Mouse (Mus musculus) CH12.LX (cell line): ENCODE measurements around the gene Fer. TPM values are rescaled to one million over a fixed set of nuclear protein-coding genes. Genes with fewer than 3 reads are reported as not detected.

Experiments
- DNase-seq: peaks from one replicate; pipeline ENCODE4 v3.0.0-alpha.2; 2013; ENCODE audit errors: extremely low read depth
- H3K27ac ChIP-seq: 2 replicates; pipeline ENCODE4 v1.5.1; 2012; ENCODE audit warnings: low read depth, mild to moderate bottlenecking, control low read depth, moderate library complexity; ENCODE audit not compliant: insufficient read depth
- H3K27me3 ChIP-seq: replicated peaks from 2 replicates; pipeline ENCODE3; 2012; ENCODE audit warnings: inconsistent platforms
- H3K36me3 ChIP-seq, 2 experiments: replicated peaks in 1 of 2; 2 replicates each; pipeline versions ENCODE3 to v1.6.1; 2012; ENCODE audit warnings: inconsistent platforms in 1 of 2, low read length in 1 of 2, mild to moderate bottlenecking in 1 of 2, mixed read lengths in 1 of 2, moderate library complexity in 1 of 2; ENCODE audit not compliant: control insufficient read depth in 1 of 2, insufficient read depth in 1 of 2
- H3K4me1 ChIP-seq, 2 experiments: 2 replicates each; pipeline ENCODE4 v1.6.1; 2012; ENCODE audit warnings: inconsistent platforms in 1 of 2, moderate library complexity in 1 of 2; ENCODE audit not compliant: insufficient read depth in 2 of 2, control insufficient read depth in 1 of 2
- H3K4me2 ChIP-seq: 2 replicates; pipeline ENCODE4 v1.6.1; 2012; ENCODE audit warnings: low read depth, mild to moderate bottlenecking, control low read depth; ENCODE audit not compliant: poor library complexity, insufficient read depth, severe bottlenecking
- H3K4me3 ChIP-seq, 3 experiments: fragments of 150-350 bp in 1 of 3; sonication (generic) in 1 of 3; replicated peaks in 1 of 3; 2 replicates each; pipeline versions ENCODE3 to v1.5.1; 2011 to 2012; ENCODE audit warnings: low read depth in 2 of 3, low read length in 2 of 3, mild to moderate bottlenecking in 2 of 3, moderate library complexity in 2 of 3, control low read depth in 1 of 3, improper control_type of control experiment in 1 of 3, inconsistent platforms in 1 of 3, mixed read lengths in 1 of 3; ENCODE audit not compliant: poor library complexity in 1 of 3
- H3K79me2 ChIP-seq: replicated peaks from 2 replicates; pipeline ENCODE4 v1.6.1; 2012; ENCODE audit warnings: mild to moderate bottlenecking, moderate library complexity; ENCODE audit not compliant: control insufficient read depth, poor library complexity, insufficient read depth, severe bottlenecking; ENCODE audit errors: extremely low read depth
- H3K9ac ChIP-seq: 2 replicates; pipeline ENCODE4 v1.6.1; 2012; ENCODE audit warnings: low read depth, mild to moderate bottlenecking, control low read depth, moderate library complexity; ENCODE audit not compliant: insufficient read depth
- H3K9me3 ChIP-seq: replicated peaks from 2 replicates; pipeline ENCODE3; 2012; ENCODE audit warnings: low read length, inconsistent platforms, mixed read lengths
- CHD1 ChIP-seq: IDR thresholded peaks from 2 replicates; pipeline ENCODE4 v1.6.1; 2012; ENCODE audit warnings: low read depth, low read length, improper control_type of control experiment, inconsistent platforms
- ELF1 ChIP-seq: IDR thresholded peaks from 2 replicates; pipeline ENCODE4 v1.6.1; 2014; ENCODE audit warnings: low read depth, mild to moderate bottlenecking, inconsistent platforms, low read length, improper control_type of control experiment
- EP300 ChIP-seq: IDR thresholded peaks from 2 replicates; pipeline ENCODE4 v1.6.1; 2011; ENCODE audit warnings: low read length, improper control_type of control experiment
- ETS1 ChIP-seq: conservative IDR thresholded peaks from 2 replicates; pipeline ENCODE4 v1.6.1; 2012; ENCODE audit warnings: low read depth, mild to moderate bottlenecking, inconsistent platforms, low read length, improper control_type of control experiment, moderate library complexity
- HCFC1 ChIP-seq: IDR thresholded peaks from 2 replicates; pipeline ENCODE4 v1.6.1; 2012; ENCODE audit warnings: low read depth, mild to moderate bottlenecking, inconsistent platforms, low read length, improper control_type of control experiment
- JUN ChIP-seq: IDR thresholded peaks from 2 replicates; pipeline ENCODE4 v1.6.1; 2011; ENCODE audit warnings: low read depth, mild to moderate bottlenecking, low read length, improper control_type of control experiment, moderate library complexity; ENCODE audit not compliant: insufficient read depth
- MAFK ChIP-seq: IDR thresholded peaks from 2 replicates; pipeline ENCODE4 v1.6.1; 2011; ENCODE audit warnings: low read length, improper control_type of control experiment; ENCODE audit not compliant: insufficient replicate concordance
- MAZ ChIP-seq: IDR thresholded peaks from 2 replicates; pipeline ENCODE4 v1.6.1; 2012; ENCODE audit warnings: low read depth, mild to moderate bottlenecking, inconsistent platforms, low read length, improper control_type of control experiment, moderate library complexity
- MEF2A ChIP-seq: IDR thresholded peaks from 2 replicates; pipeline ENCODE4 v1.6.1; 2014; ENCODE audit warnings: low read depth, mild to moderate bottlenecking, inconsistent platforms, low read length, improper control_type of control experiment, borderline replicate concordance
- MXI1 ChIP-seq: IDR thresholded peaks from 2 replicates; pipeline ENCODE4 v1.6.1; 2011; ENCODE audit warnings: mild to moderate bottlenecking, low read depth, low read length, improper control_type of control experiment
- MYC ChIP-seq: IDR thresholded peaks from 2 replicates; pipeline ENCODE4 v1.6.1; 2011; ENCODE audit warnings: low read depth, mild to moderate bottlenecking, improper control_type of control experiment, low read length
- NELFE ChIP-seq: IDR thresholded peaks from 2 replicates; pipeline ENCODE4 v1.6.1; 2011; ENCODE audit warnings: low read depth, low read length, improper control_type of control experiment
- NRF1 ChIP-seq: IDR thresholded peaks from 2 replicates; pipeline ENCODE4 v1.6.1; 2014; ENCODE audit warnings: low read depth, mild to moderate bottlenecking, inconsistent platforms, low read length, improper control_type of control experiment, moderate library complexity
- POLR2A ChIP-seq: IDR thresholded peaks from 2 replicates; pipeline ENCODE4 v1.6.1; 2011; ENCODE audit warnings: low read depth, mild to moderate bottlenecking, improper control_type of control experiment, low read length
- POLR2AphosphoS2 ChIP-seq: IDR thresholded peaks from 2 replicates; pipeline ENCODE4 v1.6.1; 2011; ENCODE audit warnings: low read depth, low read length, improper control_type of control experiment
- RAD21 ChIP-seq: IDR thresholded peaks from 2 replicates; pipeline ENCODE4 v1.6.1; 2011; ENCODE audit warnings: low read depth, mild to moderate bottlenecking, low read length, improper control_type of control experiment, moderate library complexity
- SIN3A ChIP-seq: IDR thresholded peaks from 2 replicates; pipeline ENCODE4 v1.6.1; 2012; ENCODE audit warnings: low read length, improper control_type of control experiment, inconsistent platforms
- UBTF ChIP-seq: IDR thresholded peaks from 2 replicates; pipeline ENCODE4 v1.6.1; 2012; ENCODE audit warnings: low read depth, mild to moderate bottlenecking, inconsistent platforms, low read length, improper control_type of control experiment, moderate library complexity
- USF1 ChIP-seq: IDR thresholded peaks from 2 replicates; pipeline ENCODE4 v1.6.1; 2014; ENCODE audit warnings: low read depth, mild to moderate bottlenecking, inconsistent platforms, low read length, improper control_type of control experiment
- USF2 ChIP-seq: conservative IDR thresholded peaks from 2 replicates; pipeline ENCODE4 v1.6.1; 2011; ENCODE audit warnings: low read depth, low read length, improper control_type of control experiment
- ZC3H11A ChIP-seq: IDR thresholded peaks from 2 replicates; pipeline ENCODE4 v1.6.1; 2012; ENCODE audit warnings: low read depth, mild to moderate bottlenecking, inconsistent platforms, low read length, improper control_type of control experiment
- ZMIZ1 ChIP-seq: IDR thresholded peaks from 2 replicates; pipeline ENCODE4 v1.6.1; 2012; ENCODE audit warnings: low read depth, mild to moderate bottlenecking, inconsistent platforms, low read length, improper control_type of control experiment
- dilution Hi-C: fragments of 300-500 bp; cut with MboI; formaldehyde crosslinking; loops from 2 replicates; pipeline ENCODE4 v1.14.3; 2020; ENCODE audit warnings: low sequenced_read_pairs; ENCODE audit not compliant: extremely low pct_unique_long_range_greater_than_20kb, extremely low pct_ligation_motif_present
- in situ Hi-C: fragments of 300-500 bp; cut with MboI; formaldehyde crosslinking; loops from 3 replicates; pipeline ENCODE4 v1.14.3; 2019; ENCODE audit warnings: low sequenced_read_pairs, low pct_ligation_motif_present, low pct_unique_long_range_greater_than_20kb, mixed read lengths
- polyA plus RNA-seq: library from polyadenylated mRNA; unstranded; fragments of >175 nt; gene quantifications from 2 replicates; pipeline ENCODE4 v1.2.1, GENCODE M21; 2012; ENCODE audit warnings: low read depth; ENCODE audit not compliant: insufficient read length
- total RNA-seq, 2 experiments: library from RNA; depleted of rRNA; stranded (reverse); fragments of 300-350 nt in 1 of 2; fragments of >200 nt in 1 of 2; gene quantifications; 2 replicates each; pipeline ENCODE4 v1.2.3; 2012 to 2014

The Fer gene
- total and polyA plus RNA-seq, 3 experiments: 4.3 to 4.9 (median 4.5) TPM

DNA sequence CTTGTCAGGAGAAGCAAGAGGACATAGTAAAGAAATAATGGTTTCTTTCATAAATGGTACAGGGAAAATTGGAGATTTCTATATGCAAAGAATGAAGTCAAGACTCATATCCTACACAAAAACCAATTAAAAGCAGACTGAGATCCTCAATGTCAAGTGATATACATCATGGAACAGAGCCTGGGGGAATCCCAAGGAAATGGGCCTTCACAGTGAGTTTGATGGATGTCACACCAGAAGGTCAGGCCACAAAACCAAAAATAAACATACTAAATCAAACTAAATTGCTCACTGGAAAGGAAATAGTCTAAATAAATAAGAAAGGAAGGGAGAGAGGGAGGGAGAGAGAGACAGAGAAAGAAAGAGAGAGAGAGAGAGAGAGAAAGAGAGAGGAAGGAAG, 178.9 kb downstream of the Fer start:
- dilution Hi-C loops (no loop called here), in situ Hi-C loops (loop anchor here (25.0 kb wide), 1 partner anchor 346 kb away; no protein-coding TSS in a partner anchor)
- Histone ChIP-seq H3K4me3 (no peak overlapping the region), H3K36me3 (no peaks in the 10 kb centered on the region), H3K27ac (no peak overlapping the region), H3K79me2 (no peaks in the 10 kb centered on the region), H3K9me3 (no peaks in the 10 kb centered on the region), H3K27me3 (no peaks in the 10 kb centered on the region), H3K4me2 (no peak overlapping the region), H3K9ac (no peak overlapping the region), H3K4me1 (peaks cover 0 to 13% of the 10 kb centered on the region in 2 experiments; a peak in 2 of 4 replicates)
- DNase-seq: no peak
- TF ChIP-seq MAZ (no peak), HCFC1 (no peak), NELFE (no peak), POLR2AphosphoS2 (no peak), ZMIZ1 (no peak), NRF1 (no peak), EP300 (no peak), MAFK (no peak), ETS1 (no peak), MXI1 (no peak)
- TF ChIP-seq, all 38 proteins: peak for 0

DNA sequence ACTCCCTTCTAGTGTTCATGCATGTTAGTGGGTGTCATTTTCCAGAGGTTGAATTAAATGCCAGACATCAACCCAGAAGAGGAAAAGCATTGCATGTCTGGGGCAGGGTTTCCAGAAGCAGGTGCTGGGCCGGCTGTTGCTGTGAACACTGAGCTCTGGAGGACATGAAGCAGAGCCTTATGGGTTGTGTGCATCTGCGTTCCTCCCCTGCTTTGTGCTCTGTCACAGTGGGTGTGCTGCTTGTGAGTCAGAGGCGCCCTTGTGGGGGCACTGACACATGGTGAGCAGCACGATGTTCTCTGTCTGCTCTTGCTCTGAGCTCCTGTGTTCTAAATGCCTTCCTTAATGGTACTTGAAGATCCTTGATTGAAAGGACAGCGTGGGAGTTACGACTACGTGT, 182.5 kb downstream of the Fer start:
- H3K27me3 ChIP-seq: no peaks in the 10 kb centered on the region
- H3K4me2 ChIP-seq: no peak overlapping the region
- TF ChIP-seq UBTF (no peak), CHD1 (no peak), MYC (no peak)
- dilution Hi-C loops: no loop called here
- no peak overlapping the region for H3K4me3 ChIP-seq
- H3K4me1 ChIP-seq: peaks cover 0 to 26% of the 10 kb centered on the region in 2 experiments; a peak in 3 of 4 replicates
- no peak overlapping the region for H3K27ac ChIP-seq
- DNase-seq: no peak
- in situ Hi-C loops: loop anchor here (25.0 kb wide), 1 partner anchor 342 kb away; no protein-coding TSS in a partner anchor
- H3K9me3 ChIP-seq: no peaks in the 10 kb centered on the region
- no peaks in the 10 kb centered on the region for H3K36me3 ChIP-seq
- no peak overlapping the region for H3K9ac ChIP-seq
- no peaks in the 10 kb centered on the region for H3K79me2 ChIP-seq

GRCm38 (mm10) chr17:64046557-64046956, 183.7 kb downstream of the Fer start:
- dilution Hi-C loops (no loop called here), in situ Hi-C loops (loop anchor here (25.0 kb wide), 1 partner anchor 341 kb away; no protein-coding TSS in a partner anchor)
- Histone ChIP-seq H3K27me3 (no peaks in the 10 kb centered on the region), H3K4me1 (peaks cover 3 to 33% of the 10 kb centered on the region in 2 experiments; a peak in 3 of 4 replicates), H3K4me3 (no peak overlapping the region), H3K9me3 (no peaks in the 10 kb centered on the region), H3K79me2 (no peaks in the 10 kb centered on the region), H3K4me2 (no peak overlapping the region), H3K27ac (no peak overlapping the region), H3K9ac (no peak overlapping the region), H3K36me3 (no peaks in the 10 kb centered on the region)
- TF ChIP-seq NRF1 (no peak), EP300 (no peak), ZC3H11A (no peak), POLR2A (no peak), CHD1 (no peak), JUN (no peak), USF2 (no peak), UBTF (no peak), SIN3A (no peak), POLR2AphosphoS2 (no peak), USF1 (no peak), ETS1 (no peak), RAD21 (no peak), ELF1 (no peak), MEF2A (no peak)
- DNase-seq: no peak
